Mouse (Mus musculus) megakaryocyte-erythroid progenitor cell, adult 5-6 weeks (primary cell): ENCODE measurements at regions not wholly inside any gene's neighbourhood (a gene's known extent, or its start where the extent isn't known, plus 50 kb on each side); places are given as distances from the start of the nearest gene placed in this dataset.

Experiments used
- ATAC-seq: replicated peaks from 2 replicates; pipeline ENCODE4 v1.8.0; 2016; ENCODE audit warnings: mild to moderate bottlenecking, inconsistent platforms; ENCODE audit not compliant: severe bottlenecking, poor library complexity, low FRiP score, low TSS enrichment

DNA sequence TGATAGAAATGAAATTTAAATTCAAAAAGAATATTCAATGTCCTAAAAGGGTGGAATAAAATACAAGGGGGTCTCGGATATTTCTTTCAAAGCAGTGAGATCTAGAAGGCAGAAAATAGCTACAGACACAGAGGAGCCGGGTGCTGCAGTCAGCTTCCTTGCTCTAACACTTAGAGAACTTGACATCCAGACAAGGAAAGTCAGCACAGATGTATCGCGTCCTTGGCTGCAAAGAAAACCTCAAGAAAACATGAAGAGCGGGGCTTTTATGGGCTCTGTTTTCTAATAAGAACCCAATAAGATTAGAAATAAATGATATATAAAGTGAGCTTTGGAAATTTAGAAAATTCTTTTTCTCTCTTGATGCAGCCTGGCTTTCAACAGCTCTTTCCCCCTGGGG is 53.1 kb upstream of the Glis3 start:
- ATAC-seq: no peak

DNA sequence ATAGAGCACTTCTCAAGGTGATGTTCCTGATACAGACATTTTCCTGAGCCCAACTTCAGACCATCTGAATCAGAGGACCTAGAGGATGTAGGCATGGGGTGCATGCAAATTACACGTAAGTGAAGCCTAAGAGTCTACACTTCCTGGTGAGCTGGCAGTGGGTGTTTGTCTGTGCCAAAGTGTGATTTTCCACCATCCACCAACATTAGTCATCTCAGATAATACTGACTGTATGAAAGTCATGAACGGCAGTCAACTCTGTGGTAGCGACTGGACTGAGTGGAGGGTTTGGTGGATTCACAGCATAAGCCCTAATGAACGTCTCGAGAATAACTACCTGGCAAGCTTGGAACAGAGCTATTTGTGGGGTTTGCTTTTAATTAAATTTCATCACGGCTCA is 53.9 kb upstream of the Glis3 start:
- no peak for ATAC-seq

- no peak for ATAC-seq
Measured at GRCm38 (mm10) chr19:28743176-28743793, 63.4 kb upstream of the Glis3 start.

DNA sequence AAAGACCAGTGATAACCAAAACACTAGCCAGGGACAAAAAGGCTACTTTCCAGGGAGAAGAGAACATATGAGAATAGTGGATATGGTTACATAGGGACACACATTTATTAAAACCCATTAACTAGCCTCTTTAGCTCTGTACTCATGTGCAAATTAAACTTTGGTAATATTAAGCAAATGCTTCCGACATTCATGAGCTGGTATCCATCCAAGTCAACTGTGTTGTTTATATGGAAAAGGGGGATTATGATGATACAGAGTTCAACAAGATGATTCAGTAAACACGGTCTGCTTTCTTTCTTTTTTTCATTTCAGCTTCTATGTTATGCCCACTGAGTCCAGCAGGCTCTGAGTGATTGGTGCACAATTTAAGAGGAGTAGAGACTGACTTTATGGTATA is 65.2 kb upstream of the Glis3 start:
- no peak for ATAC-seq

- no peak for ATAC-seq
Measured at GRCm38 (mm10) chr19:28745534-28745933, 65.7 kb upstream of the Glis3 start.

- no peak for ATAC-seq
Measured at GRCm38 (mm10) chr19:28751091-28751490, 71.2 kb upstream of the Glis3 start.

- ATAC-seq: no peak
Measured at GRCm38 (mm10) chr19:28758854-28759253, 76.0 kb upstream of the Slc1a1 start.

GRCm38 (mm10) chr19:28764795-28765360 is 70.0 kb upstream of the Slc1a1 start:
- ATAC-seq: no peak

DNA sequence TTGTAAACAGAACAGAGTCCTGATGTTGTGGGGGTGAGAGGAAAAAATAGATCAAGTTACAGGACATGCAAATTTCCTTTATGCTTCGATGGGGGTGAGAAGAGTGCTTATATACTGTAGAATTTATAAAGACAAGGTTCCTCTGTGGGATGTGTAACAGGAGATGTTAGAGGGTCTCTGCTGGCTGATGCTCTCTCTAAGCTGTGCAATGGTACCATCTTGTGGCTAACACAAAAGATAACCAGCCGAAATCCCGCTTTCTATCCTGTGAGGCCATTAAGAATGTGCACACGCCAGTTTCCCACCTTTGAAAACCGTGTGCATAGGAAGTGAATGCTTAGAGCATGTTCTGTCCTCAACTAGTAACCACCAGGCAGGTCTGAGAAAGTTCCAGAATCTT is 66.6 kb upstream of the Slc1a1 start:
- ATAC-seq: no peak

DNA sequence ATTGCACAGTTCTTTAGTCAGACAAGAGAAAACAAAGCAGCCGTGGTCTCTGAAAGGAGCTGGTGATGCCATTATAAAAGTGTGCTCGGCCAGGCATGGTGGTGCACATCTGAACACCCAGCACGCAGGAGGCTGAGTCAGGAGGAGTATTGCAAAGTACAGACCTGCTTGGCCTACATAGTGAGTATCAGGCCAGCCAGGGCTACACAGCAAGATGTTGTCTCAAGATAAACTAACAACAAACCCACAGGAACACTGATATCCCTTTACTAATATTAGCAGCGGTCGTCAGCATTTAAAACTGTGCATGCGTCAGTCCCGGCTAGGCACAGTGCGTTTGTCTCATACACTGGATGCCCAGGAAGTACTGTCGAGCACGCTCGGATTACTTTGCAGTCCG is 64.4 kb upstream of the Slc1a1 start:
- peak; percentile 61; the same call in 1 of the 2 replicates for ATAC-seq

GRCm38 (mm10) chr19:28771836-28772235 is 63.0 kb upstream of the Slc1a1 start:
- ATAC-seq: no peak

GRCm38 (mm10) chr19:28772840-28773570 is 61.8 kb upstream of the Slc1a1 start:
- no peak for ATAC-seq

- no peak for ATAC-seq
Measured at GRCm38 (mm10) chr19:28776868-28777267, 58.0 kb upstream of the Slc1a1 start.

DNA sequence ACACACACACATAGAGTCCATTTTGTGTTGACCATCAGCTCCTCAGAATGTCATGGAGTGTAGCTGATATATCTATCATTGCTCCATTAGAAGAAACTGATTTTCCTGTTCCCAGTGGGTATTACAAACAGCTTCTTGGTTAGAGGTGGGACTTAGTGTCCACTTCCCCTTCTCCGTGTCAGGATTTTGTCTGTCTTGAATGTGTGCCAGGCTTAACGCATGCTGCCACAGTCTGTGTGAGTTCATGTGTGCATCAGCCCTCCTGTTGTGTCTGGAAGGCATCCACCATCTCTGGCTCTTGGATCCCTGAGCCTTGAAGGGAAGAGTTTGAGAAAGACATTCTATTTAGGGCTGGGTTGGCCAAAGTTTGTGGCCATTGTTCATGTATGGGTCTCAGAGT is 57.2 kb upstream of the Slc1a1 start:
- no peak for ATAC-seq

DNA sequence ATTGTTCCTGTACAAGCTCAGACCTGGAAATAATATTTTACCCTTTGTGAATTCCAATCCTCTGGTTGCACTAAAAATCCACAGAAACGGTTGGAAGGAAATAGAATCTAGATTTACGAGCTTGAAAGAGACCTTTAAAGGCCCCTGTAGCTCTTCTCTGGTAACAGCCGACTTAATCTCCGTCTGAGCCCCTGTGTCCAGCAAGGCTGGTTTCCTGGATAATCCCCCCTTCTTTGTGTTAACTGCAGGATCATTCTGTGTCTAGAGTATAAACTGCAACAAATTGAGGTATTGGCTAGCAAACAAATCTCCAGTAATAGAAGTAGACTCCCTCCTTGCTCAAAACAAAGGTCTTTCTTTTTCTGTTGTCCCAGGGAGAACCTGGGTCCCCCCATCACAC is 56.5 kb upstream of the Slc1a1 start:
- ATAC-seq: no peak

- no peak for ATAC-seq
Measured at GRCm38 (mm10) chr19:28781971-28782370, 52.9 kb upstream of the Slc1a1 start.
